Mouse (Mus musculus): ENCODE results near the gene Pdyn. TPM values are rescaled to one million over a fixed set of nuclear protein-coding genes. Genes with fewer than 3 reads are reported as not detected.

The Pdyn gene
- polyA plus RNA-seq, 1 experiment from 2014 or later, result 5.6 TPM

DNA sequence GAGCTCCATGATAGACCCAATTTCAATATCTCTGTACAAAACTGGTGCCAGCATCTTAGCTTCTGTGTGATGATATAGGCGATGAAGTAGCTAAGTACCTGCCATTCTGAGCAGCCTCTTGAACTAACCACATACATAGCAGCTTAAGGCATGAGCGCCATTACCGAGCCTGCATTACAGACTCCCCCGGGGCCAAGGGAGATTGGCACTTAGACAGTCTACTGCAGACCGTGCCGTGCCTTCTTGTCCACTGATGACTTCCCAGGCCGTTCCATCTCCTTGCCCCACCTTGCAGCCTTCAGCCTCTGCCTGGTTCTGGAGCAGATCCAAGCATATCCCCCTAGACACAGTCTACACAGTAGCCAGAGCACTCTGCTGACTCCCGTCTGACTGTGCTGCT, 7.0 kb downstream of the Pdyn start:
- H3K27ac ChIP-seq (ENCODE audit: low read depth, low read length), result no peak overlapping the region
- 86% methylated on average over 8 of the region's 8 CpGs for WGBS
- no peak overlapping the region for H3K9ac ChIP-seq (ENCODE audit: low read length)
- H3K9me3 ChIP-seq (replicated peaks; ENCODE audit: control insufficient read depth, low read length), result no peaks in the 10 kb centered on the region
- DNase-seq (ENCODE audit: low spot score), result no peak
- ATAC-seq, result no peak
- no peak overlapping the region for H3K4me2 ChIP-seq (ENCODE audit: low read length)
- H3K36me3 ChIP-seq (ENCODE audit: control insufficient read depth, insufficient read depth, low read length), result no peaks in the 10 kb centered on the region
- H3K4me3 ChIP-seq (ENCODE audit: low read depth, low read length), result no peak overlapping the region
- 0 out of 2 replicates have a peak, but pooled peaks cover 3% of the 10 kb centered on the region for H3K4me1 ChIP-seq (ENCODE audit: control insufficient read depth, insufficient read depth, low read length)
- no peaks in the 10 kb centered on the region for H3K27me3 ChIP-seq (replicated peaks; ENCODE audit: control insufficient read depth, insufficient read depth, low read length)

DNA sequence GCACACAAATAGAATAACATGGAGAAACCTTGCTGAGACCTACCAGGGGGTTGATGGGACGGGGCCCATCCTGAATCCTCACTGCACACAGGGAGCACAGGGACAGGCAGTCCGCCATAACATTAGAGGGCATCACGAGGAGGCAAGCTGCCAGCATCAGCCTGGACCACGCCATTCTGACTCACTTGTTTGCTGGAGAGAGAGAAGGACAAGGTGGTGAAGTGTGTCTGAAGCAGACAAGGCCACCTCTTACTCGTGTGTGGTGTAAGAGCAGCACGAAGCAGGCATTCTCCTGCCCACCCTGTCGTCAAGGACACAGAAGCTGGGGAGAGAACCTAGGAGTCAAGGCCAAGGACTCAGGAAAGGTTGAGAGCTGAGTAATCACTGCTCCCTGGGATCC, 9.9 kb downstream of the Pdyn start:
- ATAC-seq (no peak), DNase-seq (ENCODE audit: low spot score) (no peak)
- Histone ChIP-seq H3K9ac (ENCODE audit: low read length) (no peak overlapping the region), H3K4me3 (ENCODE audit: low read depth, low read length) (no peak overlapping the region), H3K27me3 (replicated peaks; ENCODE audit: control insufficient read depth, insufficient read depth, low read length) (no peaks in the 10 kb centered on the region), H3K27ac (ENCODE audit: low read depth, low read length) (no peak overlapping the region), H3K4me2 (ENCODE audit: low read length) (no peak overlapping the region), H3K36me3 (ENCODE audit: control insufficient read depth, insufficient read depth, low read length) (no peaks in the 10 kb centered on the region), H3K9me3 (replicated peaks; ENCODE audit: control insufficient read depth, low read length) (no peaks in the 10 kb centered on the region), H3K4me1 (ENCODE audit: control insufficient read depth, insufficient read depth, low read length) (no peaks in the 10 kb centered on the region)
- WGBS, result 82% methylated on average over 7 of the region's 7 CpGs

DNA sequence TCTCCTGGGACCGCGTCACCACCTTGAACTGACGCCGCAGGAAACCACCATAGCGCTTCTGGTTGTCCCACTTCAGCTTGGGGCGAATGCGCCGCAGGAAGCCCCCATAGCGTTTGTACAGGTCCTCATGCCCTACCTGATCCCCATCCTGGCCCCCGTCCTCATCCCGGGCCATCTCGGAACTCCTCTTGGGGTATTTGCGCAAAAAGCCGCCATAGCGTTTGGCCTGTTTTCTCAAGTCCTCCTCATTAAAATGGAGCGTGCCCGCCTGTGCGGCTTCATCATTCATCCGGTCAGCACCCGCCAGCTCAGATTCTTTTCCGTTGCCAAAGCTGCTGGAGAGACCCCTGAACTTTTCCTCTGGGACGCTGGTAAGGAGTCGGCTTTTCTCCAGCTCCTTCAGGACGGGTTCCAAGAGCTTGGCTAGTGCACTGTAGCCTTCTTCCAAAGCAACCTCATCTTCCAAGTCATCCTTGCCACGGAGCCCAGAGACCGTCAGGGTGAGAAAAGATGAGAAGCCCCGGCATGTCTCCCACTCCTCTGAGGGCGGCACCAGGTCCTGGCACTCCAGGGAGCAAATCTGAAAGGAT, 11.5 kb downstream of the Pdyn start:
- DNase-seq (ENCODE audit: low spot score) (no peak), ATAC-seq (no peak)
- H3K4me1 ChIP-seq (ENCODE audit: control insufficient read depth, insufficient read depth, low read length), result no peaks in the 10 kb centered on the region
- H3K27ac ChIP-seq (ENCODE audit: low read depth, low read length), result no peak overlapping the region
- no peak overlapping the region for H3K4me3 ChIP-seq (ENCODE audit: low read depth, low read length)
- H3K36me3 ChIP-seq (ENCODE audit: control insufficient read depth, insufficient read depth, low read length), result no peaks in the 10 kb centered on the region
- WGBS, result 92% methylated on average over 28 of the region's 28 CpGs
- H3K9me3 ChIP-seq (replicated peaks; ENCODE audit: control insufficient read depth, low read length), result no peaks in the 10 kb centered on the region
- H3K9ac ChIP-seq (ENCODE audit: low read length), result no peak overlapping the region
- H3K27me3 ChIP-seq (replicated peaks; ENCODE audit: control insufficient read depth, insufficient read depth, low read length), result no peaks in the 10 kb centered on the region
- no peak overlapping the region for H3K4me2 ChIP-seq (ENCODE audit: low read length)

DNA sequence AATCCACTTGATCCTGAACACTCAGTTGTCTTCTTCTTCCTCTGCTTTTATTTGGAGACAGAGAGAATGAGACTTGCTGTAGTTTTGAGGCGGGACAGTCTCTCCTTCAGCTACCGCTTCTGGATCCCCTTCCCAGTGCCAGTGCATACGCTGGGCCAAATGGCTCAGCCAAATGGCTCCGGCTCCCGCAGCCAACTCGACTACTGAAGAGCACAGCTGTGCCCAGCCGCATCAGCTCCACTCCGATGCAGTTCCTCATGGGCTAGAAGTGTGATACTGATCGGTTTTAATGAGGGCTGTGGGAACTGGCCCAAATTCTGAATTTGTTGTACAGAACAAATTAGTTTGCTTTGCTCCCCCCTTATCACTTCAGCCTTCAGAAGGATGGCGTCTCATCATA, 12.7 kb downstream of the Pdyn start:
- 54% methylated on average over 10 of the region's 10 CpGs for WGBS
- Histone ChIP-seq H3K27me3 (replicated peaks; ENCODE audit: control insufficient read depth, insufficient read depth, low read length) (no peaks in the 10 kb centered on the region), H3K9me3 (replicated peaks; ENCODE audit: control insufficient read depth, low read length) (no peaks in the 10 kb centered on the region), H3K9ac (ENCODE audit: low read length) (no peak overlapping the region), H3K4me2 (ENCODE audit: low read length) (no peak overlapping the region), H3K36me3 (ENCODE audit: control insufficient read depth, insufficient read depth, low read length) (no peaks in the 10 kb centered on the region), H3K4me1 (ENCODE audit: control insufficient read depth, insufficient read depth, low read length) (no peaks in the 10 kb centered on the region), H3K4me3 (ENCODE audit: low read depth, low read length) (no peak overlapping the region), H3K27ac (ENCODE audit: low read depth, low read length) (no peak overlapping the region)
- ATAC-seq (peak; percentile 73), DNase-seq (ENCODE audit: low spot score) (peak; percentile 78)

DNA sequence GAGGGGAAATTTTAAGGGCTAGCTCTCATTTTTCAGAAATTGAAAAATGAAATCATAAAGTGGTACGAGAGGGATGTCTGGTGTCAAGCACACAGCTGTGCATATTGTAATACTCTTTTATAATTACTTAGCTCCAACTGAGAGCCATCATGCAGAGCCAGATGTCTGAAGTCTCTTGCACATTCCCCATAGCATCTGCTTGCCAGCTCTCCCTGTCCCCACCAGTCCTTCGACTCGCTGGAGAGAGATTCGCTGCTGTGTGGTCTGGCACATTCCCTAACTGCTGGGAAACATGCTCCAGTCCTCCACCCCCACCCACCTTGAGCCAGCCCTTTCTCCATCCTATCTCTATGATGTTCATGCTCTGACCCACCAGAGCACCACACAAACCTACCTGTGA, 15.6 kb downstream of the Pdyn start:
- Histone ChIP-seq H3K27ac (ENCODE audit: low read depth, low read length) (no peak overlapping the region), H3K4me2 (ENCODE audit: low read length) (no peak overlapping the region), H3K4me1 (ENCODE audit: control insufficient read depth, insufficient read depth, low read length) (no peaks in the 10 kb centered on the region), H3K9me3 (replicated peaks; ENCODE audit: control insufficient read depth, low read length) (no peaks in the 10 kb centered on the region), H3K4me3 (ENCODE audit: low read depth, low read length) (no peak overlapping the region), H3K36me3 (ENCODE audit: control insufficient read depth, insufficient read depth, low read length) (no peaks in the 10 kb centered on the region), H3K27me3 (replicated peaks; ENCODE audit: control insufficient read depth, insufficient read depth, low read length) (no peaks in the 10 kb centered on the region), H3K9ac (ENCODE audit: low read length) (no peak overlapping the region)
- 74% methylated on average over 4 of the region's 4 CpGs for WGBS
- DNase-seq (ENCODE audit: low spot score) (no peak), ATAC-seq (no peak)

DNA sequence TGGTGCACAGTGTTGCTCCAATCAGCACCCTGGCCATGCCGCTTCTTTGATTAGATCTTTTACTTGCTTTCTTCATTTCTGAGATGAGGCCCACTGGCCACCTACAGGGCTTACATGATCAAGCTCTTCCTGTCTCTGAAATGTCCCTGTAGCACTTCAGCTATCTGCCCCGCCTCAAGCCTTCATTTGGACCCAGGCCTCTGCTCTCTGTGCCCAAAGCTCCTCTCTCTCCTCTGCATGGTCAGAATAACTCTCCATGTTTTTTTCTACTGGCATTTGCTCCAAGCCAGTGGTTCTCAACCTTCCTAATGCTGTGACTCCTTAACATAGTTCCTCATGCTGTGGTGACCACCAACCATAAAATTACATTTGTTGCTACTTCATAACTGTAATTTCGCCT, 19.4 kb downstream of the Pdyn start:
- Histone ChIP-seq H3K4me3 (ENCODE audit: low read depth, low read length) (no peak overlapping the region), H3K9ac (ENCODE audit: low read length) (no peak overlapping the region), H3K27me3 (replicated peaks; ENCODE audit: control insufficient read depth, insufficient read depth, low read length) (0 out of 2 replicates have a peak, but pooled peaks cover 6% of the 10 kb centered on the region), H3K36me3 (ENCODE audit: control insufficient read depth, insufficient read depth, low read length) (no peaks in the 10 kb centered on the region), H3K4me1 (ENCODE audit: control insufficient read depth, insufficient read depth, low read length) (peaks cover 2% of the 10 kb centered on the region; the same call in 1 of the 2 replicates), H3K4me2 (ENCODE audit: low read length) (no peak overlapping the region), H3K9me3 (replicated peaks; ENCODE audit: control insufficient read depth, low read length) (no peaks in the 10 kb centered on the region), H3K27ac (ENCODE audit: low read depth, low read length) (no peak overlapping the region)
- DNase-seq (ENCODE audit: low spot score) (no peak), ATAC-seq (no peak)
- 85% methylated on average over 3 of the region's 3 CpGs for WGBS

DNA sequence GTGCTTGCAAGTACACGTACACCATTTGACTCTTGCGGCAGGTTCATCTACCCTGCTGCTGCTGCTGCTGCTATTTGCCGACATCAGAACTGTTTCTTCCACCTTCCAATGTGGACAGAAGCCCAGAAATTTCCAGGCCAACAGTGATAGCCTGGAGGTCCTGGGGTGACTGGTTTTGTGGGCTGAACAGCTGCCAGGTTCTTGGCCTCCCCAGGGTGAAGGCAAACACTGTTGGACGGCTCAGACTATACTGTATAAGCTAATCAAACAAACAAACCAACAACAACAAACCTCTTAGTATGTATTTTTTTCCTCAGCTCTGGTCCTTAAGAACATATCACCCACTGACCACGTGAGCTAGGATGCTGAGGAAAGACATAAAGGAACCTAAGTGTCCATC, 20.6 kb downstream of the Pdyn start:
- no peak for DNase-seq (ENCODE audit: low spot score)
- 82% methylated on average over 5 of the region's 5 CpGs for WGBS
- peaks cover 2% of the 10 kb centered on the region; the same call in 1 of the 2 replicates for H3K4me1 ChIP-seq (ENCODE audit: control insufficient read depth, insufficient read depth, low read length)
- H3K36me3 ChIP-seq (ENCODE audit: control insufficient read depth, insufficient read depth, low read length), result no peaks in the 10 kb centered on the region
- no peak overlapping the region for H3K4me2 ChIP-seq (ENCODE audit: low read length)
- no peak overlapping the region for H3K4me3 ChIP-seq (ENCODE audit: low read depth, low read length)
- no peak for ATAC-seq
- H3K9ac ChIP-seq (ENCODE audit: low read length), result no peak overlapping the region
- no peaks in the 10 kb centered on the region for H3K9me3 ChIP-seq (replicated peaks; ENCODE audit: control insufficient read depth, low read length)
- H3K27me3 ChIP-seq (replicated peaks; ENCODE audit: control insufficient read depth, insufficient read depth, low read length), result 0 out of 2 replicates have a peak, but pooled peaks cover 6% of the 10 kb centered on the region
- no peak overlapping the region for H3K27ac ChIP-seq (ENCODE audit: low read depth, low read length)

DNA sequence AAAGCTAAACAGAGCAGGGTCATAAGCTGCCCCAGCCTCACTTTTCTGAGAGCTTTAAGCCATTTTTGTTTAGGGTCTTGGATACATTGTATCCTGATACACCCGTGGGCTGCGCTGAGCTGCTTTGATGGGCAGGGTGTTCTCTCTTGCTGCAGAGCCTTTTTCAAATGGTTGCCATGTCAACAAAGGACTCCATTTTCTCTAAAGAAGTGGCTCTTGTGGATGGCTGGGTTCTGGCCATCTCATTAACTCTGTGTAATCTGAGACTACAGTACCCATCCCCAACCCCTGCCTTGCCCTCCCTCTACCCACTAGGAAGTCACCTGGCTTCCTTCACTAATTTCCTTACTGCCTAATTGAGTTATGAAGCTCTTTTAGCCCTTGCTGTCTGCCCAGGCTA, 22.0 kb downstream of the Pdyn start:
- Histone ChIP-seq H3K4me2 (ENCODE audit: low read length) (no peak overlapping the region), H3K9ac (ENCODE audit: low read length) (no peak overlapping the region), H3K9me3 (replicated peaks; ENCODE audit: control insufficient read depth, low read length) (no peaks in the 10 kb centered on the region), H3K4me3 (ENCODE audit: low read depth, low read length) (no peak overlapping the region), H3K27ac (ENCODE audit: low read depth, low read length) (no peak overlapping the region), H3K36me3 (ENCODE audit: control insufficient read depth, insufficient read depth, low read length) (no peaks in the 10 kb centered on the region), H3K4me1 (ENCODE audit: control insufficient read depth, insufficient read depth, low read length) (peaks cover 2% of the 10 kb centered on the region; the same call in 1 of the 2 replicates), H3K27me3 (replicated peaks; ENCODE audit: control insufficient read depth, insufficient read depth, low read length) (0 out of 2 replicates have a peak, but pooled peaks cover 6% of the 10 kb centered on the region)
- WGBS, result 2% methylated on average over 2 of the region's 2 CpGs
- DNase-seq (ENCODE audit: low spot score), result peak; percentile 70
- ATAC-seq, result peak; percentile 74; the same call in 1 of the 2 replicates

DNA sequence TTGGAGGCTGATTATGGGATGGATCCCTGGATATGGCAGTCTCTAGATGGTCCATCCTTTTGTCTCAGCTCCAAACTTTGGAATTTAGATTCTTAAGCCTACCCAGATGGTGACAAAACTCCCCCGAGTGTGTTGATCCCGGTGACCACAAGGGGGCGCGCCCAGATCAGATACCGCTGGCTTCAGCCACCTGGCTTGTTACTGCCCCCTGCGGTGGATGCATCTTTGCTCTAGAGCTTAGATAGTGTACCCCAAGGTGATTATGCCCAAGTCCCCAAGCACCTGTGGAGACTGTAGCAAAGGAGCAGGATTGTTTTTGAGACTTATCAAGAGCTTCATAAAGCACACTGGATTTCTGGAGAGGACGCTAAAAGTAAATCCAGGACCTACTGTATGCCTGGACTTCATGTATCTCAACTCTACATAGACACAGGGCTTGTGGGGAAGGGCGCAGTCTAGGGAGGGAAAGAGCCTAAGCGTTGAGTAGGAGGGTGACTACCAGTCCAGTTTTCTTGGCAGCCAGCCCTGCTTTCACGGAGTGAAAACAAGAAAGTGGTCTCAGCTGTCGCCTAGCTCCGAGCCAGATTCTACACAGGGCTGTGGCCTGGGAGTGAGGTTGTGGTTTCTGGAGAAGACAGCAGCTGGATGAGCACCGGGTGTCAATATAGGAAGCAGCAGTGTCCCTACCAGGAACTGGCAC, 24.6 kb downstream of the Pdyn start:
- no peak overlapping the region for H3K4me2 ChIP-seq (ENCODE audit: low read length)
- no peaks in the 10 kb centered on the region for H3K9me3 ChIP-seq (replicated peaks; ENCODE audit: control insufficient read depth, low read length)
- WGBS, result 28% methylated on average over 13 of the region's 13 CpGs
- ATAC-seq (peak; percentile 54), DNase-seq (ENCODE audit: low spot score) (peak; percentile 81)
- H3K4me3 ChIP-seq (ENCODE audit: low read depth, low read length), result no peak overlapping the region
- no peaks in the 10 kb centered on the region for H3K36me3 ChIP-seq (ENCODE audit: control insufficient read depth, insufficient read depth, low read length)
- H3K4me1 ChIP-seq (ENCODE audit: control insufficient read depth, insufficient read depth, low read length), result peaks cover 2% of the 10 kb centered on the region; the same call in 1 of the 2 replicates
- no peak overlapping the region for H3K9ac ChIP-seq (ENCODE audit: low read length)
- 0 out of 2 replicates have a peak, but pooled peaks cover 6% of the 10 kb centered on the region for H3K27me3 ChIP-seq (replicated peaks; ENCODE audit: control insufficient read depth, insufficient read depth, low read length)
- no peak overlapping the region for H3K27ac ChIP-seq (ENCODE audit: low read depth, low read length)

All from forebrain, embryonic 14.5 days (tissue).